Mouse (Mus musculus) heart, adult 10 weeks (tissue): ENCODE measurements around the gene Sox10. TPM values are rescaled to one million over a fixed set of nuclear protein-coding genes. Genes with fewer than 3 reads are reported as not detected.

Experiments
- polyA plus RNA-seq: library from polyadenylated mRNA; stranded (reverse); fragments of 350-450 nt; fragmentation: Illumina TruSeq; extraction: RNeasy Lipid Tissue Mini Kit (QIAGEN cat#74804); gene quantifications from one replicate; pipeline ENCODE4 v1.2.3, GENCODE M21; 2014; ENCODE audit warnings: low read depth, low replicate concordance

The Sox10 gene
- polyA plus RNA-seq: 1.3 TPM

GRCm38 (mm10) chr15:79165140-79165539, at the start of gene Sox10:
TSS of gene Sox10 (minus strand) at chr15:79165240.

DNA sequence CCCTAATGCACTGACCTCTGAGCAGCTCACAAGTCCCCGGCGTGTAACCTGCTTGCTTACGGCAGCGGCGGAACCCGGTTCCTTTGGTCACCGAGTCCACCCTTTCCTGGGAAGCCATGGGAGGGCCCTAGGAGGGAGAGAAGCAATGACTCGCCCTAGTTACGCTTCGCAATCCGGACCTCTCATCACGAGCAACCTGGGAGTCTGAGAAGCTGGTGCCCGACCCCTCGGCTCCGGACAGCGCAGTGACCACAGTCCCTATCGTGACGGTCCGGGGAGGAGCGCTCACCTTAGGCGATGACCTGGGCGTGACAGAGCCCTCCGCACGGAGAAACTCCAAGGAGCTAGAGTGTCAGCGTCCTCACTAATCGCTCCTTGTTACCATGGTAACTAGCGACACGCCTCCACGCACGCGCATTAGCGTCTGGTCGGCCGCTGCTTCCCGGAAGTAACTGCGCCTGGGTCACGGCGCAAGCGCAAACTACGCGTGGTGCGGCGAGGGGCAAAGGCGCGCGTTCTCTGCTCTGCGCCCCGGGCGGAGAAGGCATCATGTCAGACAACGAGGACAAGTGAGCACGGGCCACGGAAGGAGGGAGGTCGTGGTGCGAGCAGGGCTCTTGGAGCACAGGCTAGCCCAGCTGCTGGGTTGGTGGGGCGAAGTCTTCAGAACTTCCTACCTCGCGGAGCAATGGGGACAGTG, 24.0 kb downstream of the Sox10 start, which contains the start of the genes Polr2f and 1700088E04Rik:
Gene Polr2f (plus strand): TSS at position 144 of the 700 bp plus-strand sequence.
Gene 1700088E04Rik (minus strand): TSS at position 388 of the 700 bp plus-strand sequence.

GRCm38 (mm10) chr15:79108421-79109320, 56.4 kb downstream of the Sox10 start, which contains the start of gene Micall1:
TSS of gene Micall1 (plus strand) at chr15:79108898.

Other genes with a start within 250 kb of the Sox10 start
- gene Lgals1, start 238.5 kb downstream of the Sox10 start, polyA plus RNA-seq: 353 TPM
- gene Nol12, start 230.3 kb downstream of the Sox10 start, polyA plus RNA-seq: 15.1 TPM
- 17.8 TPM for gene Triobp, start 217.5 kb downstream of the Sox10 start, polyA plus RNA-seq
- gene H1f0, start 136.8 kb downstream of the Sox10 start, polyA plus RNA-seq: 135 TPM
- gene Galr3, start 123.4 kb downstream of the Sox10 start, polyA plus RNA-seq: not detected
- gene Ankrd54, start 102.3 kb downstream of the Sox10 start, polyA plus RNA-seq: 9.2 TPM
- gene Eif3l, start 90.1 kb downstream of the Sox10 start, polyA plus RNA-seq: 76.7 TPM
- 59.0 TPM for gene Micall1, start 56.3 kb downstream of the Sox10 start, polyA plus RNA-seq
- 142 TPM for gene Polr2f, start 24.2 kb downstream of the Sox10 start, polyA plus RNA-seq
- 4.1 TPM for gene 1700088E04Rik, start 24.0 kb downstream of the Sox10 start, polyA plus RNA-seq
- 34.5 TPM for gene Pick1, start 63.9 kb upstream of the Sox10 start, polyA plus RNA-seq
- gene Gm49486, start 64.2 kb upstream of the Sox10 start, polyA plus RNA-seq: 2.1 TPM
- 0.63 TPM for gene Slc16a8, start 89.5 kb upstream of the Sox10 start, polyA plus RNA-seq
- 0.47 TPM for gene Baiap2l2, start 120.3 kb upstream of the Sox10 start, polyA plus RNA-seq
- gene Pla2g6, start 163.2 kb upstream of the Sox10 start, polyA plus RNA-seq: 8.4 TPM
- gene Maff, start 181.4 kb upstream of the Sox10 start, polyA plus RNA-seq: 7.6 TPM
- gene Tmem184b, start 238.3 kb upstream of the Sox10 start, polyA plus RNA-seq: 44.9 TPM